Mouse (Mus musculus) thymus, adult 2 months (tissue): Measurements from ENCODE around the gene 4933415F23Rik.

Source experiments
- CTCF ChIP-seq: fragments of 200-500 bp; IDR thresholded peaks from 2 replicates; pipeline ENCODE4 v1.5.1; 2012; ENCODE audit warnings: mild to moderate bottlenecking, control low read depth, low read length, moderate library complexity, borderline replicate concordance; ENCODE audit not compliant: control insufficient read depth, poor library complexity, insufficient read depth; ENCODE audit errors: extremely low read depth
- POLR2A ChIP-seq: fragments of 200-500 bp; IDR thresholded peaks from 2 replicates; pipeline ENCODE4 v1.6.1; 2012; ENCODE audit warnings: mild to moderate bottlenecking, low read length, control low read depth, moderate library complexity; ENCODE audit not compliant: control insufficient read depth, poor library complexity, insufficient read depth; ENCODE audit errors: extremely low read depth

DNA sequence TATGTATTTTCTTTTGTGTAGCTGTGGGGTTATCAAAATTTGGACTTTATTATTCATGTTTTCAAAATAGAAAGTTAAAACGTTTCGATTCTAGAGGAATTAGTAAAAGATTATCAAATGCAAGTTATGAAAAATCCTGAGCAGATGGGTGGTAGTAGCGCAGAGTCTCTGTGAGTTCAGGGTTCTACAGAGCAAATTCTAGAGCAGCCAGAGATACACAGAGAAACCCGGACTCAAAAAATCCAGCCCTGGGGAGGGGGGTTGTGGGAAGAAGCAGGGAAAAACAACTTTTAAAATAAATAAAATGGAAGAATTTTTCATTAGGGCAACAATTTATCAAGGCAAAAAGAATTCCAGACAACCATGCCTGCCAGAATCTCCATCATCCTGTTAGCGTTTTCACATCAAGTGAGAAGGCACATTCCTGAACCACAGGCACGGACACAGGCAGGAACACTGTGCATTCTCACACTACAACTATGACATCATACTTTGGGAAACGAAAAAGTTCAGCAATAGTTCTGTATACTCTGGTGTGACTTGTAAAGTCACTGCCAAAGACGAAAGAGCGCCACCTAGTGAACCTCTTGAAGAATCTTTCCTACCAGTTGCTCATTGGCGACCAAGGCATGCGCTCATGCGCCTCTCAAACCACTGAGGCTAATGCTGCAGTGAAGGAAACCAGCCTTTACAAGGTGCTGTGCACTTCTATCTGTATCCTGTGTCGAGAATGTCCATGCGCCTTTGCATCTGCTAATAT, 40.3 kb downstream of the 4933415F23Rik start:
- TF ChIP-seq CTCF = no peak
- TF ChIP-seq POLR2A = no peak
